Mouse (Mus musculus): ENCODE measurements around the gene Plk3.
A peak's percentile ranks its signal among the peaks of the same experiment; 100 is the strongest.

The Plk3 gene

GRCm38 (mm10) chr4:117138295-117139216 is 4.8 kb upstream of the Plk3 start:
- no peak for DNase-seq (ENCODE audit: low read depth)

- no peak for DNase-seq (ENCODE audit: low read depth)
These were observed 2.3 kb upstream of the Plk3 start for GRCm38 (mm10) chr4:117136034-117136433.

- DNase-seq (ENCODE audit: low read depth) = no peak
These were observed 835 bp upstream of the Plk3 start for GRCm38 (mm10) chr4:117134601-117134995.

GRCm38 (mm10) chr4:117133366-117133796 is 382 bp downstream of the Plk3 start:
- DNase-seq (ENCODE audit: low read depth) = peak; percentile 42

GRCm38 (mm10) chr4:117132794-117133143 is 994 bp downstream of the Plk3 start:
- no peak for DNase-seq (ENCODE audit: low read depth)

GRCm38 (mm10) chr4:117131890-117132793 is 1.6 kb downstream of the Plk3 start:
- DNase-seq (ENCODE audit: low read depth) = no peak

- no peak for DNase-seq (ENCODE audit: low read depth)
These were observed 2.6 kb downstream of the Plk3 start for GRCm38 (mm10) chr4:117131198-117131597.

- DNase-seq (ENCODE audit: low read depth) = no peak
These were observed 3.0 kb downstream of the Plk3 start for GRCm38 (mm10) chr4:117130790-117131189.

- no peak for DNase-seq (ENCODE audit: low read depth)
These were observed 5.6 kb downstream of the Plk3 start for GRCm38 (mm10) chr4:117127991-117128686.

GRCm38 (mm10) chr4:117126675-117127290 is 7.0 kb downstream of the Plk3 start, which contains the start of gene Tctex1d4:
Gene Tctex1d4 (plus strand): TSS chr4:117126794.
- peak; percentile 70 for DNase-seq (ENCODE audit: low read depth)

- DNase-seq (ENCODE audit: low read depth) = peak; percentile 97
These were observed 7.7 kb downstream of the Plk3 start for GRCm38 (mm10) chr4:117125910-117126674.

- DNase-seq (ENCODE audit: low read depth) = peak; percentile 98
These were observed 8.3 kb downstream of the Plk3 start, which contains the start of gene Btbd19 for GRCm38 (mm10) chr4:117125348-117125909. Gene Btbd19 (minus strand): TSS chr4:117125725.

GRCm38 (mm10) chr4:117124518-117125347 is 9.0 kb downstream of the Plk3 start:
- DNase-seq (ENCODE audit: low read depth) = peak; percentile 76

GRCm38 (mm10) chr4:117124218-117124517 is 9.6 kb downstream of the Plk3 start:
- DNase-seq (ENCODE audit: low read depth) = no peak

- no peak for DNase-seq (ENCODE audit: low read depth)
These were observed 10.1 kb downstream of the Plk3 start for GRCm38 (mm10) chr4:117123546-117124217.

- DNase-seq (ENCODE audit: low read depth) = no peak
These were observed 11.6 kb downstream of the Plk3 start for GRCm38 (mm10) chr4:117122209-117122608.

- peak; percentile 100 for DNase-seq (ENCODE audit: low read depth)
These were observed 13.0 kb downstream of the Plk3 start for GRCm38 (mm10) chr4:117120445-117121414.

GRCm38 (mm10) chr4:117120052-117120444 is 13.7 kb downstream of the Plk3 start:
- DNase-seq (ENCODE audit: low read depth) = no peak
